Mouse (Mus musculus): ENCODE measurements at regions not wholly inside any gene's neighbourhood (a gene's known extent, or its start where the extent isn't known, plus 50 kb on each side); places are given as distances from the start of the nearest gene placed in this dataset.

DNA sequence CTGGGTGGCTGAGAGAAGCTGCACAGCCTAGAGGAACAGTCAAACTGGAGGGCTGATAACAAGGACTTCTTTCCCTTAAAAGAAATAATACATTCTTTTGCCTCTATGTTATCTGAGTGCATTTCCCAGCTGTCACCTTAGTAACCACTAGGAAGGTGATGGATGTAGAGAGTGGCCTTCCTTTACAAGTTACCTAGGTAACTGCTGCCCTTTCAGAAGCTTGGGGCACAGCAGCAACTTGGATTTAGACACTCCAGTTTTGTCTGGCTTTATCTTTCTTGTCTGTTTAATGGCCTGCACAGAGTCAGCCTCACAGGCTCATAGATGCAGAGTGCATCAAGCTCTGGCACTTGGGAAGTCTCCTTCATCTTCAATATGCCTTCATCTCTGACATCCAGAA, 101.4 kb upstream of the Shh start:
- in situ Hi-C loops (cut with MboI, MseI) = no loop called here

DNA sequence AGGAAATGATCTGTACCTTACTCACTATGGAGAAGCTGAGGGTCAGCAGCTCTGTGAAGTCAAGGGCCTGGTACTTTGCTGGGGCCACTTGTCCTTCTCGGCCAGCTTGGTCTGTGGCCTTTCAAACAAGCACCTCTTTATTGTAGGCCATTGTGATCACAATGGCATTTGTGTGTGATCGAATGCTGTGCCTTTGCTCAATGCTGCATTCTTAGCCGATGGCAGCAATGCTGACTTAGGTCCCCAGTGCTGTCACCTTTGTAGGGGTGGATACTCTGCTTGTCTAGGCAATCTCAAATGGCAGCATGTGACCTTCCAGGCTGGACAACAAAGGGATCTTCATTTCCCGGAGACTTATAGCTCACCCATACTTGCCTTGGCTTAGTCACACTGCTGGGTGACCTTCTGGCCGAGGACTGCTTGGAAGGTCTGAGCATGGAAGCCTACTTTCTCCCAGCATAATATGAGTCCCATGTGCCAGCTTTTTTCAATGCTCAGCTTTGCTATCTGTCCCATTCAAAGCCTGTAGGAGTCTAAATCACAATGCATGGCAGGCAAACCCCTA, 100.4 kb upstream of the Shh start:
- in situ Hi-C loops (cut with MboI, MseI) = no loop called here

DNA sequence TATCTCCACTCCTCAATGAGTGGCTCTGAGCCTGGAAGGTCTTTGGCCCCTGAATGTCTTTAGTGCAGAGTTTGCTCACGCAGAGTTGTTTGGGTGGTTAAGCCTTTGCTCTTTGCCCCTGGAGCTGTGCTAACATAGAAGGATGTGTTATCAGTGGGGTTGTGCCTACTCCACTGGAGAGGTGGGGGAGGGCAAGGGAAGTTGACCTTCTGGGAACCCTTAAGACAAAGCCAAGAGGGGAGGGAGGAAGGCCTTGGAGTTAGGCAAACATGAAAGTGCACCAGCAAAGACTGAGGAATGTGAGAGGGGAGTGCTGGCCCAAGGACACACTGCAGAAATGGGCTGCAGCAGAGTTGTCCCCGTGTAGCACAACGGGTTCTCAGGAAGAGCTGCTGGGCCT, 96.3 kb upstream of the Shh start:
- in situ Hi-C loops (cut with MboI, MseI) = no loop called here

DNA sequence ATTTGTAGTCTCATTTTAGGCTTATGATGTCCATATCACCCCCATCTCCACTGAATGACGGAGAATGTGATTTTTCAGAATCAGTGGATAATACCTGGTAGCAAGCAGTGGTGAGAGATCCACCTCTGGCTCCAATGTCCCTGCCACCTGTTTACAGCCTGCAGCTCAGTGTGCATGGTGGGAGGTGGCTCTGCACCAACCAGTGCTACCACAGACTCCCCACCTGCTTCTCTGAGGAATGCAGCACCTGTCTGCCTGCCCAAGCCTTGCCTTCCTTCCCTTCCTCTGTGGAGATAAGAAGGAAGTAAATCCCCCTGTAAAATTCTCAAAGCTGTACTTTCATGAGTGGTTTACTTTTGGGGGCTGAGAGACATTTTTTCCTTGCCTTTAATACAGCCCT, 95.9 kb upstream of the Shh start:
- in situ Hi-C loops (cut with MboI, MseI) = no loop called here

DNA sequence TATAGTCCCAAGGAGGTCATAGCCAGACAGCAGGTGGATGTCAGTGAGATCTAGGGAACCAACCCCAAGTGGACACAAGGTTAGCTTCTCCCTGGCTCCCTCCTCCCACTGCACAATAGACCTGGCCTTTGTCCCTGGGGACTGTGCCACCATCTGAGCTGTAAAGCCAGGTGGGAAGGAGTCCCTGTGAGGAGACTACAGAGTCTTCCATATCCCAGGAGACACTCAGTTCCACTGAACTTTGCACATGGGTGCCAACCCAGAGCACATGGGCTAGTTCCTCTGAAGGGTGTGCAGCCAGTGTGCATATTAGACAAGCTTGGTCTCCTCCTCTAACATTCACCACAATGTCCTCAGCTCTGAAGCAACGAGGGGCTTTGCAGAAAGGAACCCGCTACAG, 86.5 kb upstream of the Shh start:
- in situ Hi-C loops (cut with MboI, MseI) = no loop called here

DNA sequence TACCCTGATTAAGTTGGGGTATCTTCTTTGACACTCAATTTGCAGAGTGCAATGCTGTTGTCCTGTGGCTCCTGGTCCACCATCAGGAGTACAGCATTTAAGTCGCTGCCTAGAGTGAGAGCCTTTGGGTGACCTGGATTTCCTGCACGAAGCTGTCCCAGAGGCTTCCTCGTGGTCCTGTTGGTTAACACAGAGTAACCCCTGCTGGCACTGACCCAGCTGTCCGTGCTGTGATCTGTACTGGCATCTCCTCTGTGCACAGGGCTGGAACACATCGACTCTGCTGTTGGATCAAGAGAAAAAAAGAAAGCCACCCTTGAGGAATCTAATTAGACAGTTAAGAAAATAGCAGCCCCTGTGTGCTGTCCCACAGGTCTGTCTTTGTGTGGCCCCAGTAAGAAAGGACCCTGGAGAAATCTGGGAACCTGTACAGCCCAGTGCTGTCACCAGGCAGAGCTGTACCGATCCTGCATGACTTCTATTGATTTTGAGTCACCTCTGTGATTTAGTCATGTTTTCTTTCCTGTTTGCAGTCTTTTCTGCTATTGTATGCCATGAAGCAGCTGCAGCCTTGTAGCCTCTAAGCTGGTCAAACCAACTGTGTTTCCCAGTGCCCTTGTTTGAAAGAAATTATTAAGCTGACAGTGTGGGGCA, 63.3 kb upstream of the Shh start:
- in situ Hi-C loops (cut with MboI, MseI) = no loop called here

DNA sequence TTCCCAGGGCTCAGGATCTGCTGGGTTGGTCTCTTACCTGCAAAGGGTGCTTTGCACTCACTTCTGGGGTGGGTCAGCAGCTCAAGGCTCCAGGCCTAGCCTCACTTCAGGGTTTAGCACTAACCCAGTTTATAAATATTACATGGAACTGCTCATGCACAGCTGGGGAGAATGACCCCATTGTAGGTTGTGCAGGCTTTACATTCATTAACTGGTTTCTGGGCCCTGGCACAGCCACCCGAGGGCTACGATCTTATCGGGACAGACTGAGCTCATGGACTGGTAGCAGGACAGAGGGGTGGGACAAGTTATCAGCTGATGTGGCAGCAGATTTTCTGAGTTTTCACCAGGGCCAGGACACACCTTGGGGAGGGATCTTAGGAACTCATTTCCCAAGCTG, 59.4 kb upstream of the Shh start:
- in situ Hi-C loops (cut with MboI, MseI) = no loop called here

DNA sequence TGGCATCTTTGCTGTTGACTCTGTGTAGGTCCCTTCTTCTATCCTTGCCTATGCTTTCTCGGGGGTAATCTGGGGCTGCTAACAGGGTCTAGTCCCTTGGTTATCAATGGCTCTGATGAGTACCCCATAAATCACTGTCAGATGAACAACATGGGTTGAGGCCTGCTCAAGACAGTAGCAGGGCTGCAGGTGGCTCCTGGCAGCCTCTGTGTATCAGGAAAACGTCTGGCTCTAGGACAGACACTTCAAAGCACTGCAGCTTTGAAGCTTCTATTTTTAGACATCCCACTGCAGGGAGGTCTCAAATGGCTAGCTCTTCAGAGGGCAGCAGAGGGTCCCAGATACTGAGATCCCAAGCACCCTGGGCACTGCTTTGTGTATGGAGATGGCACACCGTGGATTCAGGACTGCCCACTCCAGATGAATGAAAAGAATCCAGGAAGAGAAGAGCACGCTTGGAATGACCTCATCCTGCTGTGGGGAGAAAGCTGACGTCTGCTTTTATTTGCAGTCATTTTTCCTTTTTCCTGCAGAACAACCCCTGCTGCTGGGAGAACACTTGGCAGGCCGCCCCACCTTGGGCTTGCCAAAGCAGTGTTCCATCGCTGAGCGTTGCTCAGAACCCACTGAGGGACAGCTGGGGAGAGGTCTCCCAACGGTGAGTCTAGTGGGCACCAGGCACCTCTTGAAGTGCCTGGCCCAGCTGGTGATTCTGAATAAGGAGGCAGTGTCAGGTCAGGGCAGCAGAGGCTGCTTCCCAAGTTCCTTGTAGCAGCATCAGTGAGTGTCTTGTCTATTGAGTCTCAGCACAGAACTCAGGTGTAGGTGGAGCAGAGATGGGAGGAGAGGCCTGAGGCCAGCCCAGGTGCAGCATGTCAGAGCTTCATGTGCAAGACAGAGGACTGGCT, 54.0 kb upstream of the Shh start:
- in situ Hi-C loops (cut with MboI, MseI) = no loop called here

DNA sequence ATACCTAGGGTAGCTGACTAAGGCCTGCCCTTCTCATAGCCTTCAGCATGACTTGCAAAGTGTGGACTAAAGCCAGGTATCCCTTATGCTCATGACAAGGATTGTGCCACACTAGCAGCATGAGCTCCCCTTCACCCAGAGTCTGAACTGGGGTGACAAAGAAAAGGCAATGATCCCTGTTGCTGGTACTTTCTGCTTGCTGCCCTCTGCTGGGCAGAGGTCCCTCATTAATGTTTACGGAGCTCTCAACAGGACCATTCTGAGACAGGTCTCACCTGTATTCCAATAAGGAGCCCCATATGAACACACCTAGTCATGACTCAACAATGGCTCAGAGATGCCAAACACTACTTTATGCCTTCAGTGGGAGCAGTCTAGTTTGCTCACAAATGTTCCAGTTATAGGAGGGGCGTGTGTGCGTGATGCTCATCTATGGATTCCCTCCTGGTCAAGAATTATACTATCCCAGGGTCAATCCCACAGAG, 52.0 kb upstream of the Shh start:
- in situ Hi-C loops (cut with MboI, MseI) = no loop called here

All from T-helper 1 cell (primary cell).